Mouse (Mus musculus) embryonic facial prominence, embryonic 15.5 days (tissue): ENCODE measurements at regions not wholly inside any gene's neighbourhood (a gene's known extent, or its start where the extent isn't known, plus 50 kb on each side); places are given as distances from the start of the nearest gene placed in this dataset.
"Not testable (repeated sequence)": the region's sequence is repeated elsewhere in the genome, so short reads cannot be mapped to it uniquely, and the experiment has no call there.

Source experiments
- ATAC-seq: fragments of 200-750 bp; cut with Nextera tagmentation; 2 replicates; pipeline ENCODE4 v1.8.0; 2017; ENCODE audit warnings: low read depth, moderate TSS enrichment; ENCODE audit not compliant: insufficient number of reproducible peaks, low FRiP score, low TSS enrichment
- H3K27ac ChIP-seq: fragments of 300-500 bp; sonication (generic); replicated peaks from 2 replicates; pipeline ENCODE4 v1.5.1; 2015; ENCODE audit warnings: mild to moderate bottlenecking, inconsistent platforms
- H3K27me3 ChIP-seq: fragments of 300-500 bp; sonication (generic); 2 replicates; pipeline ENCODE4 v1.6.1; 2015; ENCODE audit warnings: inconsistent platforms
- H3K36me3 ChIP-seq: fragments of 300-500 bp; sonication (generic); 2 replicates; pipeline ENCODE4 v1.6.1; 2015; ENCODE audit warnings: mild to moderate bottlenecking, inconsistent platforms
- H3K4me1 ChIP-seq: fragments of 300-500 bp; sonication (generic); 2 replicates; pipeline ENCODE4 v1.6.1; 2015; ENCODE audit warnings: inconsistent platforms
- H3K4me2 ChIP-seq: fragments of 300-500 bp; sonication (generic); replicated peaks from 2 replicates; pipeline ENCODE4 v1.6.1; 2015; ENCODE audit warnings: mild to moderate bottlenecking, inconsistent platforms
- H3K4me3 ChIP-seq: fragments of 300-500 bp; sonication (generic); replicated peaks from 2 replicates; pipeline ENCODE4 v1.5.1; 2015; ENCODE audit warnings: mild to moderate bottlenecking, inconsistent platforms
- H3K9ac ChIP-seq: fragments of 300-500 bp; sonication (generic); 2 replicates; pipeline ENCODE4 v1.6.1; 2015; ENCODE audit warnings: inconsistent platforms
- H3K9me3 ChIP-seq: fragments of 300-500 bp; sonication (generic); replicated peaks from 2 replicates; pipeline ENCODE4 v1.6.1; 2016; ENCODE audit warnings: inconsistent platforms
- WGBS: fragments of 180-500 bp; shearing (Covaris S2); methylation state at CpG from one replicate; pipeline ENCODE4 v1.1.7; 2015; 5-methylcytosine and 5-hydroxymethylcytosine counted together

- no peaks in the 10 kb centered on the region for H3K27me3 ChIP-seq
- ATAC-seq: no peak
- no peak overlapping the region for H3K9ac ChIP-seq
- no peak overlapping the region for H3K4me3 ChIP-seq
- no peaks in the 10 kb centered on the region for H3K4me1 ChIP-seq
- H3K27ac ChIP-seq: no peak overlapping the region
- 80% methylated on average over 1 of the region's 1 CpGs for WGBS
- no peaks in the 10 kb centered on the region for H3K36me3 ChIP-seq
- H3K9me3 ChIP-seq: no peaks in the 10 kb centered on the region
- no peak overlapping the region for H3K4me2 ChIP-seq
Observed at GRCm38 (mm10) chr8:60728339-60728738, 95.7 kb downstream of the Mfap3l start.

GRCm38 (mm10) chr8:60732545-60732944, 99.9 kb downstream of the Mfap3l start:
- Histone ChIP-seq H3K36me3 (no peaks in the 10 kb centered on the region), H3K4me1 (no peaks in the 10 kb centered on the region), H3K4me3 (no peak overlapping the region), H3K9me3 (no peaks in the 10 kb centered on the region), H3K27me3 (no peaks in the 10 kb centered on the region), H3K27ac (no peak overlapping the region), H3K9ac (no peak overlapping the region), H3K4me2 (no peak overlapping the region)
- no peak for ATAC-seq
- WGBS: 63% methylated on average over 2 of the region's 2 CpGs

GRCm38 (mm10) chr8:60735961-60736360, 103.3 kb downstream of the Mfap3l start:
- H3K27ac ChIP-seq: no peak overlapping the region
- H3K9me3 ChIP-seq: no peaks in the 10 kb centered on the region
- H3K4me2 ChIP-seq: no peak overlapping the region
- H3K4me1 ChIP-seq: no peaks in the 10 kb centered on the region
- no peaks in the 10 kb centered on the region for H3K36me3 ChIP-seq
- no peak overlapping the region for H3K9ac ChIP-seq
- 70% methylated on average over 3 of the region's 3 CpGs for WGBS
- ATAC-seq: no peak
- no peaks in the 10 kb centered on the region for H3K27me3 ChIP-seq
- no peak overlapping the region for H3K4me3 ChIP-seq

- ATAC-seq: no peak
- Histone ChIP-seq H3K4me3 (no peak overlapping the region), H3K4me1 (no peaks in the 10 kb centered on the region), H3K4me2 (no peak overlapping the region), H3K36me3 (no peaks in the 10 kb centered on the region), H3K9me3 (no peaks in the 10 kb centered on the region), H3K9ac (no peak overlapping the region), H3K27ac (no peak overlapping the region), H3K27me3 (no peaks in the 10 kb centered on the region)
- WGBS: 83% methylated on average over 9 of the region's 9 CpGs
Observed at GRCm38 (mm10) chr8:60736401-60736800, 103.8 kb downstream of the Mfap3l start.

- H3K4me3 ChIP-seq: no peak overlapping the region
- no peaks in the 10 kb centered on the region for H3K27me3 ChIP-seq
- no peak overlapping the region for H3K9ac ChIP-seq
- no peaks in the 10 kb centered on the region for H3K36me3 ChIP-seq
- H3K9me3 ChIP-seq: no peaks in the 10 kb centered on the region
- H3K27ac ChIP-seq: no peak overlapping the region
- H3K4me2 ChIP-seq: no peak overlapping the region
- ATAC-seq: no peak
- no peaks in the 10 kb centered on the region for H3K4me1 ChIP-seq
- WGBS: 51% methylated on average over 2 of the region's 2 CpGs
Observed at GRCm38 (mm10) chr8:60736913-60737312, 104.3 kb downstream of the Mfap3l start.

- Histone ChIP-seq H3K27ac (no peak overlapping the region), H3K9me3 (no peaks in the 10 kb centered on the region), H3K36me3 (no peaks in the 10 kb centered on the region), H3K27me3 (no peaks in the 10 kb centered on the region), H3K4me1 (no peaks in the 10 kb centered on the region), H3K9ac (no peak overlapping the region), H3K4me2 (no peak overlapping the region), H3K4me3 (no peak overlapping the region)
- WGBS: 79% methylated on average over 1 of the region's 1 CpGs
- ATAC-seq: no peak
Observed at GRCm38 (mm10) chr8:60737616-60738015, 105.0 kb downstream of the Mfap3l start.

GRCm38 (mm10) chr8:60745877-60746276, 113.2 kb downstream of the Mfap3l start:
- Histone ChIP-seq H3K36me3 (no peaks in the 10 kb centered on the region), H3K4me3 (no peak overlapping the region), H3K4me1 (no peaks in the 10 kb centered on the region), H3K27me3 (no peaks in the 10 kb centered on the region), H3K4me2 (no peak overlapping the region), H3K9me3 (no peaks in the 10 kb centered on the region), H3K27ac (no peak overlapping the region), H3K9ac (no peak overlapping the region)
- no peak for ATAC-seq
- WGBS: 79% methylated on average over 2 of the region's 2 CpGs

- Histone ChIP-seq H3K9me3 (no peaks in the 10 kb centered on the region), H3K4me3 (no peak overlapping the region), H3K27me3 (no peaks in the 10 kb centered on the region), H3K27ac (no peak overlapping the region), H3K9ac (no peak overlapping the region), H3K36me3 (no peaks in the 10 kb centered on the region), H3K4me1 (no peaks in the 10 kb centered on the region), H3K4me2 (no peak overlapping the region)
- 67% methylated on average over 3 of the region's 3 CpGs for WGBS
- ATAC-seq: no peak
Observed at GRCm38 (mm10) chr8:60746486-60746885, 113.9 kb downstream of the Mfap3l start.

- no peaks in the 10 kb centered on the region for H3K36me3 ChIP-seq
- ATAC-seq: no peak
- H3K9ac ChIP-seq: no peak overlapping the region
- no peak overlapping the region for H3K4me2 ChIP-seq
- no peaks in the 10 kb centered on the region for H3K4me1 ChIP-seq
- H3K27me3 ChIP-seq: no peaks in the 10 kb centered on the region
- 77% methylated on average over 18 of the region's 18 CpGs for WGBS
- no peak overlapping the region for H3K4me3 ChIP-seq
- no peaks in the 10 kb centered on the region for H3K9me3 ChIP-seq
- H3K27ac ChIP-seq: no peak overlapping the region
Observed at GRCm38 (mm10) chr8:60755704-60756415, 123.2 kb downstream of the Mfap3l start.

GRCm38 (mm10) chr8:60763959-60764358, 126.3 kb upstream of the Hpf1 start:
- Histone ChIP-seq H3K27ac (no peak overlapping the region), H3K9ac (no peak overlapping the region), H3K9me3 (no peaks in the 10 kb centered on the region), H3K4me2 (no peak overlapping the region), H3K4me3 (no peak overlapping the region), H3K27me3 (no peaks in the 10 kb centered on the region), H3K4me1 (no peaks in the 10 kb centered on the region), H3K36me3 (no peaks in the 10 kb centered on the region)
- no peak for ATAC-seq
- 93% methylated on average over 7 of the region's 7 CpGs for WGBS

- 50% methylated on average over 4 of the region's 4 CpGs for WGBS
- no peak overlapping the region for H3K4me3 ChIP-seq
- no peak overlapping the region for H3K27ac ChIP-seq
- no peaks in the 10 kb centered on the region for H3K27me3 ChIP-seq
- no peaks in the 10 kb centered on the region for H3K9me3 ChIP-seq
- ATAC-seq: peak; percentile 34; the same call in 1 of the 2 replicates
- H3K4me1 ChIP-seq: no peaks in the 10 kb centered on the region
- H3K36me3 ChIP-seq: no peaks in the 10 kb centered on the region
- no peak overlapping the region for H3K4me2 ChIP-seq
- no peak overlapping the region for H3K9ac ChIP-seq
Observed at GRCm38 (mm10) chr8:60773350-60773749, 116.9 kb upstream of the Hpf1 start.

- not testable (repeated sequence) for H3K4me3 ChIP-seq, ATAC-seq, H3K4me1 ChIP-seq, H3K9me3 ChIP-seq, H3K27ac ChIP-seq, H3K27me3 ChIP-seq, H3K4me2 ChIP-seq, H3K9ac ChIP-seq, H3K36me3 ChIP-seq
- 18% methylated on average over 2 of the region's 2 CpGs for WGBS
Observed at GRCm38 (mm10) chr8:60776251-60776650, 114.0 kb upstream of the Hpf1 start.
